Mouse (Mus musculus): ENCODE measurements around the gene Tppp3.

GRCm38 (mm10) chr8:105453296-105453695, 18.0 kb downstream of the Tppp3 start:
- TF ChIP-seq POLR2A (IDR thresholded peaks at IDR 0.05; ENCODE audit: low read depth, low read length) = no peak
- no peak for TF ChIP-seq CTCF (IDR thresholded peaks at IDR 0.05; ENCODE audit: extremely low read depth, insufficient read depth, insufficient read length, insufficient replicate concordance)

All from spleen, adult 2 months (tissue).